Mouse (Mus musculus) C2C12 (cell line): Measurements from ENCODE around the gene Palm2.

ENCODE experiments used
- CEBPB ChIP-seq: IDR thresholded peaks from one replicate; pipeline ENCODE4 v1.6.1; 2011; ENCODE audit warnings: low read depth, mild to moderate bottlenecking, control low read depth, moderate library complexity
- CTCF ChIP-seq: IDR thresholded peaks from one replicate; pipeline ENCODE4 v1.5.1; 2011; ENCODE audit not compliant: control insufficient read depth, insufficient read depth, insufficient read length
- MYOG ChIP-seq: IDR thresholded peaks from one replicate; pipeline ENCODE4 v1.6.1; 2011; ENCODE audit not compliant: control insufficient read depth, insufficient read length; ENCODE audit errors: extremely low read depth
- USF1 ChIP-seq: IDR thresholded peaks from one replicate; pipeline ENCODE4 v1.6.1; 2011; ENCODE audit warnings: low read depth, mild to moderate bottlenecking, control low read depth, moderate library complexity

DNA sequence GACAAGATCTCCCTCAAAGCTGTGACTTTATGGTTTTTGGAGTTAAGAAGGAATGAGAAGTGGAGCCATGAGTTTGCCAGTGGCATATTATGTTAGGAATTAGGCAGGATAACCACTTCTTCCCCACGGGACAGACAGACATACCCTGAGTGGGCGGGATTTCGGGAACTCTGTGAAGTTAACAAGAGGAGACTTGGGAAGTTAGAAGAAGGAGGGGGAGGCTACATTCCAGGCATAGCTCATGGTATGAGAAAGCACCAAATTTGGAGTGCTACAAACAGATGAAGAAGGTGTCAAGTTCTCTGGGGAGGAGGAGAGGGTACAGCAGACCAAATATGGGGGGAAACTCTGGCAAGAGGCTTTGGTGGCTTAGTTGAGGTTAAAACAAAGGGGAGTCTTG, 126.0 kb downstream of the Palm2 start:
- TF ChIP-seq USF1 (no peak), CTCF (no peak), CEBPB (no peak), MYOG (no peak)
